Mouse (Mus musculus): Measurements from ENCODE around the gene Samd4b. TPM values are rescaled to one million over a fixed set of nuclear protein-coding genes. Genes with fewer than 3 reads are reported as not detected.

The Samd4b gene
- polyA plus RNA-seq, 1 experiment from 2014 or later: 34.1 TPM

GRCm38 (mm10) chr7:28447865-28448820 lies 149.8 kb downstream of the Samd4b start:
- H3K4me1 ChIP-seq: peaks cover 21% of the 10 kb centered on the region
- 75% methylated on average over 12 of the region's 13 CpGs for WGBS
- H3K4me3 ChIP-seq: no peak overlapping the region
- no peak overlapping the region for H3K9ac ChIP-seq (replicated peaks)
- H3K27ac ChIP-seq (replicated peaks): no peak overlapping the region
- ATAC-seq (ENCODE audit: low FRiP score, low read depth): no peak
- peaks cover 15% of the 10 kb centered on the region for H3K27me3 ChIP-seq
- H3K9me3 ChIP-seq: no peaks in the 10 kb centered on the region
- H3K36me3 ChIP-seq: no peaks in the 10 kb centered on the region
- H3K4me2 ChIP-seq (replicated peaks): no peak overlapping the region

DNA sequence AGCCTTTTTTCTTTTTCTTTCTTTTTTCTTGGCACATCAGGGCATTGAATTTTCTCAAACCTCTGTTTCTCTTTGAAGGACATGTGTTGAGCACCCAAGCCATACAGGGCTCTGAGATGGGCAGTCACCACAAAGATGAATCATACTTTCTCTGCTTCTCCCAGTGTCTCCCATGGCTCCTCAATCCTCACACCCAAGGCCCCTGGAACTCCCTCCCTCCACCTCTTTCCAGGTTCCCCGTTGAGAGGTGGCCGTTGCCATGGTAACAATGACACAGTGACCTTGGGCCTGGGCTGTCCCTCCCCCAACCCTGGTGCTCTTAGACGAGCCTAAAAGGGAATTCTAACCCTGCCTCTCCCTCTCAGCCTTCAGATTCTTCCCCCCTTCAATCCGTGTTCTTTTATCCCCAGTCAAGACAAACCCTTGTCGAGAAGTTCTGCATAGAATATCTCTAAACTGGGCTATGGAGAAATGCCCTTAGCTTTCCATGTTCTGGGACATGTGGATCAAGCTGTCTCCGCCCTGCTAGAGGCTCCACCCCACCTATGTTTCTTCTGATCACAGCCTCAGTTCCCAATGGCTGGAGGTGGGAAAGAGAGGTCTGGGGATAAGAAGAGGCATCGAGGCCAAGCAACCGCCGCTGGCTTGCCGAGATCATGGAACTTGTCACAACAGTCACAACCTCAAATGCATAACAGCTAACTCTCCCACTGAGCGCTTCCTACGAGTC lies 150.7 kb downstream of the Samd4b start:
- Histone ChIP-seq H3K27me3 (peaks cover 15% of the 10 kb centered on the region), H3K9me3 (no peaks in the 10 kb centered on the region), H3K9ac (replicated peaks) (no peak overlapping the region), H3K27ac (replicated peaks) (0 out of 2 replicates have a peak overlapping the region, but pooled peaks have one; percentile 0), H3K4me1 (peaks cover 12% of the 10 kb centered on the region), H3K4me2 (replicated peaks) (no peak overlapping the region), H3K36me3 (no peaks in the 10 kb centered on the region), H3K4me3 (no peak overlapping the region)
- ATAC-seq (ENCODE audit: low FRiP score, low read depth): no peak
- 16% methylated on average over 12 of the region's 12 CpGs for WGBS

DNA sequence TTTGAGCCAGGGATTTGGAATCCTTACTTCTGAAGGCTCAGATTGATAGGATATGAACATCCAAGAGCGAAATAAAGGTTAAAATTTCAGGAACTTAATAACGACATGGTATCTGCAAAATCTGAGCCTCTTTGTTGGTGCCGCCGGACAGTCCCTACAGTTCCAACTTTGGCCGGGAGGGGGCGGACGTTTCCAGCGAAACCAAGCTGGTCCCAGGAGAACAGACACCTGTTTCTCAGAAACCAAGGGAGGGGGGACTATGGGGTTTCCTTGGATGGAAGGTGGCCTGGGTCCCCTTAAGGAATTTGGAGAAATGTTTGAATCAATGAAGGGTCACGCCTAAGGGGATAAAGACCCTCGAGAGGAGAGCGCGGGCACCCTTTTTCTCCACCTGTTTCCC lies 151.5 kb downstream of the Samd4b start:
- no peak for ATAC-seq (ENCODE audit: low FRiP score, low read depth)
- H3K4me3 ChIP-seq: no peak overlapping the region
- H3K4me2 ChIP-seq (replicated peaks): no peak overlapping the region
- H3K27ac ChIP-seq (replicated peaks): no peak overlapping the region
- peaks cover 12% of the 10 kb centered on the region for H3K4me1 ChIP-seq
- WGBS: 13% methylated on average over 12 of the region's 12 CpGs
- H3K9ac ChIP-seq (replicated peaks): no peak overlapping the region
- no peaks in the 10 kb centered on the region for H3K9me3 ChIP-seq
- H3K36me3 ChIP-seq: no peaks in the 10 kb centered on the region
- H3K27me3 ChIP-seq: peaks cover 15% of the 10 kb centered on the region

DNA sequence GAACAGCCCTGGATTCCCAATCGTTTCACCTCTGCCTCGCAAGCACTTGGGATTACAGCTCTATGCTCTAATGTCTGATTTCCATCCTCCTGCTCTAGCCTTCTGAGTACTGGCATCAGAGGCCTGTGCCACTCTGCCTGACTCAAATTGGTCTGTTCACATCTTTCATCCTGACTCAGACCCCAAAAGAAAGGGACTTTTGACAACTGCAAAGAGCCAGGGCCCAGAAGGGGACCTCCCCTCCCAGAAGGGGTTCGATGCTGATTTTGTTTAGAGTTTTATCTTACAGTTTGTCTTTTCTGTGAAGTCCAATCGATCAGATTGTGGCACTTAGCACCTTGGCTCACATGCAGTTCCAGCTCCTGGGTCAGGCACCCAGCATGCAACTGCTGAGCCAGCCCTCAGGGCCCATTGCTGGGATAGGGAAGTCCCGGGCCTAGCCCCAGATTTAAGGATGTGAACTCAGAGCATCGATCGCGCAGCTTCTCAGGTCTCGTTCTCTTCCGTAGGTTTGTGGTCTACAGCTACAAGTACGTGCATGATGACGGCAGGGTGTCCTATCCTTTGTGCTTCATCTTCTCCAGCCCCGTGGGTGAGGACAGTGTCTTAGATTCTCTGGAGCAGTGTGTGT lies 153.5 kb downstream of the Samd4b start:
- peaks cover 15% of the 10 kb centered on the region for H3K27me3 ChIP-seq
- peaks cover 12% of the 10 kb centered on the region for H3K4me1 ChIP-seq
- ATAC-seq (ENCODE audit: low FRiP score, low read depth): no peak
- H3K27ac ChIP-seq (replicated peaks): no peak overlapping the region
- WGBS: 86% methylated on average over 13 of the region's 13 CpGs
- no peak overlapping the region for H3K4me3 ChIP-seq
- H3K9me3 ChIP-seq: no peaks in the 10 kb centered on the region
- no peak overlapping the region for H3K4me2 ChIP-seq (replicated peaks)
- no peak overlapping the region for H3K9ac ChIP-seq (replicated peaks)
- no peaks in the 10 kb centered on the region for H3K36me3 ChIP-seq

DNA sequence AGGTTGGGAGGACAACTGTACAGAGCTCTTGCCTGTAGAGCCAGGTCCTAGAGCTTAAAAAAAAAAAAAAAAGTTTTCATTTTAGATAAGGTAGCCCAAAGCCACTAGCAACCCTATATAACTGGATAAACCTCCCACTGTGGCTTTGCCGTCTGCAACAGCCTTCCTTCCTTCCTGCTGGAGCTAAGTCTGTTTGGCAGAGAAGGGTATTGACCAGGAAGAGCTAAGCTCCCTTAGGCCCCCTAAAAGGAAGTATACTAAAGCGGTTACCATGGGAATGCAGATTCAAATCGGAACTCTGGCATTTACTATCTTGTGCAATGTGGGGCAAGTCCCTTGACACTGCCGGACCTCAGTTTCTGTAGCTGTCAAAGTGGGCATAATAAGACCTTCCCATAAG lies 155.3 kb downstream of the Samd4b start:
- no peak for ATAC-seq (ENCODE audit: low FRiP score, low read depth)

DNA sequence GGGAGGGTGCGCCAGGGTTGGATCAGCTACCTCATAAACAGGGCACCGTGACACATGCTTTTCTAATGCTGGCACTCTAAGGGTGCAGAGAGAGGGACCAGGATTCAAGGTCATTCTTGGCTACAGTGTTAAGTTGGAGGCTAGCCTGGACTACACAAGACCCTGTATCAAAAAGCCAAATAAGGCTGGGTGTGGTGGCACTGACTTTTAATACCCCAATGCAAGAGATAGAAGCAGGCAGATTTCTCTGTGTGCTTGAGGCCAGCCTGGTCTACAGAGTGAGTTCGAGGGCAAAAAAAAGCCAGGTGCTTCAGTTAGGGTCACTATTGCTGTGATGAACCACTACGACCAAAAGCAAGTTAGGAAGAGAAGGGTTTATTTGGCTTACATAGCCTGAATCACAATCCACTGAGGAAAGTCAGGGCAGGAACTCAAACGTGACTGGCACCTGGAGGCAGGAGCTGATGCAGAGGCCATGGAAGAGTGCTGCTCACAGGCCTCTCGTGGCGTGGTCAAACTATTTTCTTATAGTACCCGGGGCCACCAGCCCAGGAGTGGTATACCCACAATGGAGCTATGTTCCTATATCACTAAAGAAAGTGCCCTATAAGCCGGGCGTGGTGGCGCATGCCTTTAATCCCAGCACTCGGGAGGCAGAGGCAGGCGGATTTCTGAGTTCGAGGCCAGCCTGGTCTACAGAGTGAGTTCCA lies 156.0 kb downstream of the Samd4b start:
- Histone ChIP-seq H3K4me2 (replicated peaks) (no peak overlapping the region), H3K27ac (replicated peaks) (no peak overlapping the region), H3K4me3 (no peak overlapping the region), H3K36me3 (no peaks in the 10 kb centered on the region), H3K9ac (replicated peaks) (no peak overlapping the region), H3K27me3 (peaks cover 15% of the 10 kb centered on the region), H3K4me1 (peaks cover 10% of the 10 kb centered on the region), H3K9me3 (no peaks in the 10 kb centered on the region)
- no peak for ATAC-seq (ENCODE audit: low FRiP score, low read depth)
- WGBS: 85% methylated on average over 14 of the region's 14 CpGs

More for the DNA sequence above, 155.3 kb downstream of the Samd4b start:
- H3K4me2 ChIP-seq (replicated peaks): no peak overlapping the region
- 40% methylated on average over 4 of the region's 4 CpGs for WGBS
- no peak overlapping the region for H3K4me3 ChIP-seq
- peaks cover 12% of the 10 kb centered on the region for H3K4me1 ChIP-seq
- H3K27ac ChIP-seq (replicated peaks): no peak overlapping the region
- H3K36me3 ChIP-seq: no peaks in the 10 kb centered on the region
- H3K27me3 ChIP-seq: peaks cover 15% of the 10 kb centered on the region
- H3K9ac ChIP-seq (replicated peaks): no peak overlapping the region
- H3K9me3 ChIP-seq: no peaks in the 10 kb centered on the region

- Histone ChIP-seq H3K9me3 (no peaks in the 10 kb centered on the region), H3K4me3 (no peak overlapping the region), H3K36me3 (no peaks in the 10 kb centered on the region), H3K9ac (replicated peaks) (no peak overlapping the region), H3K27me3 (peaks cover 12% of the 10 kb centered on the region), H3K4me1 (peaks cover 7% of the 10 kb centered on the region; the same call in 1 of the 2 replicates), H3K4me2 (replicated peaks) (no peak overlapping the region), H3K27ac (replicated peaks) (no peak overlapping the region)
- ATAC-seq (ENCODE audit: low FRiP score, low read depth): no peak
- WGBS: 54% methylated on average over 2 of the region's 2 CpGs
These were observed 157.2 kb downstream of the Samd4b start for GRCm38 (mm10) chr7:28440739-28441138.

DNA sequence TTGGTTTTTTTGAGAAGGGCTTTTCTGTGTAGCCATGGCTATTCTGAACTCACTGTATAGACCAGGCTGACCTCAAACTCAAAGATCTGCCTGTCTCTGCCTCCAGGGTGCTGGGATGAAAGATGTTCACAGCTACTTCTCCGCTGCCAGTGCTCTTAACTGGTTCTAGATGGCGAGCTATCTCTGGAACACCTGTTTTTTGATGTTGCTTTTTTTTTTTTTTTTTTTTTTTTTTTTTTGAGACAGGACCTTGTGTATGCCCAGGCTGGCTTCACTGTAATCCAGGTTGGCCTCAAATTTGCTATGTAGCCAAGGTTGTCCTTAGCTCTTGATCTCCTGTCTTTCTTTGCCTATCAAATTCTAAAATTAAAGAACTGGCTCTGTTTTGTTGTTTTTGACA lies 159.2 kb downstream of the Samd4b start:
- Histone ChIP-seq H3K9me3 (no peaks in the 10 kb centered on the region), H3K4me1 (peaks cover 24% of the 10 kb centered on the region), H3K27me3 (no peaks in the 10 kb centered on the region), H3K4me2 (replicated peaks) (no peak overlapping the region), H3K27ac (replicated peaks) (no peak overlapping the region), H3K36me3 (0 out of 2 replicates have a peak, but pooled peaks cover 3% of the 10 kb centered on the region), H3K9ac (replicated peaks) (no peak overlapping the region), H3K4me3 (no peak overlapping the region)
- ATAC-seq (ENCODE audit: low FRiP score, low read depth): no peak
- 94% methylated on average over 2 of the region's 2 CpGs for WGBS

DNA sequence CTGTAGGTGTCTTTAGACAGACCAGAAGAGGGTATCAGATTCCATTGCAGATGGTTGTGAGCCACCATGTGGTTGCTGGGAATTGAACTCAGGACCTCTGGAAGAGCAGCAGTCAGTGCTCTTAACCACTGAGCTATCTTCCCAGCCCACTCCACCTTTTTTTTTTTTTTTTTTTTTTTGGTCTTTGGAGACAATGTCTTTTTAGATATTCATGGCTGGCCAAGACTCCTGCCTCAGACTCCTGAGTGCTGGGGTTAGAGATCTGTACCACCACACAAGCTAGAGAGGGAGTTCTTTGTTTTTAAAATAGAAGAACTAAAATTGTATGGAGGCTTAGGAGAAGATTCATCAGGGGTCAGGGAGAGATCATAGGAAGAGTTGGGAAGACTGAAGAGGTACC lies 160.0 kb downstream of the Samd4b start:
- no peak overlapping the region for H3K4me2 ChIP-seq (replicated peaks)
- H3K4me3 ChIP-seq: no peak overlapping the region
- peaks cover 32% of the 10 kb centered on the region for H3K4me1 ChIP-seq
- no peaks in the 10 kb centered on the region for H3K9me3 ChIP-seq
- H3K27me3 ChIP-seq: no peaks in the 10 kb centered on the region
- 0 out of 2 replicates have a peak, but pooled peaks cover 7% of the 10 kb centered on the region for H3K36me3 ChIP-seq
- no peak overlapping the region for H3K27ac ChIP-seq (replicated peaks)
- no peak overlapping the region for H3K9ac ChIP-seq (replicated peaks)
- no peak for ATAC-seq (ENCODE audit: low FRiP score, low read depth)

- Histone ChIP-seq H3K27me3 (no peaks in the 10 kb centered on the region), H3K4me3 (peak within 1 kb of the TSS; percentile 88), H3K4me1 (peaks cover 32% of the 10 kb centered on the region), H3K4me2 (replicated peaks) (peak within 1 kb of the TSS; percentile 62), H3K36me3 (0 out of 2 replicates have a peak, but pooled peaks cover 7% of the 10 kb centered on the region), H3K9ac (replicated peaks) (peak within 1 kb of the TSS; percentile 55), H3K9me3 (no peaks in the 10 kb centered on the region), H3K27ac (replicated peaks) (peak within 1 kb of the TSS; percentile 64)
- ATAC-seq (ENCODE audit: low FRiP score, low read depth): no peak; the same call in none of the 2 replicates
- WGBS: 2% methylated on average over 16 of the region's 16 CpGs
These were observed 160.9 kb downstream of the Samd4b start, which contains the start of gene Gmfg for GRCm38 (mm10) chr7:28436932-28437570. Gmfg (plus strand) TSS chr7:28437447.

Data from midbrain, embryonic 12.5 days (tissue).